Mouse (Mus musculus) embryonic stem cell, embryonic (primary cell): ENCODE results near the gene Gnb1.

Experiments
- CTCF ChIA-PET, 4 experiments: fragments of 300-600 bp in 2 of 4; fragments of 350-600 bp in 2 of 4; sonication (Branson Sonifier 250); formaldehyde crosslinking; loops; one replicate each; lab custom pipeline; 2022; ENCODE audit warnings: inconsistent platforms in 2 of 4; lab: Charles Lee
- POLR2A ChIA-PET, 4 experiments: fragments of 300-600 bp in 2 of 4; fragments of 350-600 bp in 2 of 4; sonication (Branson Sonifier 250); formaldehyde crosslinking; loops; one replicate each; lab custom pipeline; 2022; ENCODE audit warnings: antibody characterized with exemption in 4 of 4, inconsistent platforms in 1 of 4; lab: Charles Lee

Gnb1 gene

GRCm38 (mm10) chr4:155490990-155491504 is at the start of gene Gnb1:
Gene Gnb1 (plus strand): TSS chr4:155491361.
- CTCF ChIA-PET: interaction anchor here in 1 of 4 experiments (2.3 kb wide), 1 partner anchor 10 kb away, joined by 8 read pairs; no protein-coding TSS in a partner anchor

GRCm38 (mm10) chr4:155442808-155443207 is 48.4 kb upstream of the Gnb1 start:
- POLR2A ChIA-PET: interaction anchor here in 3 of 4 experiments (0.6 to 1.2 kb wide), 3 partner anchors 9 to 31 kb away, joined by 3 to 4 read pairs (median 3); no protein-coding TSS in a partner anchor

More at GRCm38 (mm10) chr4:155490990-155491504, at the start of gene Gnb1:
- POLR2A ChIA-PET: interaction anchor here in 3 of 4 experiments (0.6 to 4.1 kb wide), 11 partner anchors 8 to 206 kb away, joined by 3 to 30 read pairs (median 4); partner anchors contain the start of genes Mib2 (in 1 of the 3) and Nadk (in 1 of the 3)

DNA sequence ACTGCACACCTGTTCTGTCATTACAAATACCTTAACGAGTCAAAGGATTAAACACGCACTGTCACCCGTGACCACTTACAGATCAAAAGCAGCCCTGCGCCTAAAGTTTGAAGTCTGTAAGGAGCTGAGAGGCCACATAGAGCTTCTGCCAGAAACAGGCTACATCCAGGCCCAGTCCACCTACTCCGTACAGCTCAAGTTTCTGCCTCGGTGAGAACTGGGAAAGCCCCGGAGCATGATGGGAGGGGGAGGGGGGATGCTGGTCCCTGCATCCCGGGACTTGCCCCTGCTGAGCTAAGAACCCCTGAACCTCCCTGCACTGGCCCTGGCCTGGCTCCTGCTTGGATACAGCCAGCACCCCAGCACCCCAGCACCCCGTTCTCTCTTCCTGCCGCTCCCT is 39.6 kb upstream of the Gnb1 start:
- ChIA-PET CTCF (interaction anchor here (0.5 to 2.1 kb wide), 9 partner anchors 10 to 980 kb away, joined by 3 to 5 read pairs (median 5); partner anchors contain the start of gene Cfap74 (in 1 of the 4)), POLR2A (interaction anchor here (0.5 to 2.0 kb wide), 33 partner anchors 8 to 307 kb away, joined by 3 to 14 read pairs (median 3); partner anchors contain the start of genes Cfap74 (in 1 of the 4), Gnb1 (in 1 of the 4), Mib2 (in 1 of the 4) and Slc35e2 (in 1 of the 4))

More at GRCm38 (mm10) chr4:155442808-155443207, 48.4 kb upstream of the Gnb1 start:
- CTCF ChIA-PET: no interaction called here

GRCm38 (mm10) chr4:155458575-155458974 is 32.6 kb upstream of the Gnb1 start:
- ChIA-PET POLR2A (no interaction called here), CTCF (no interaction called here)

DNA sequence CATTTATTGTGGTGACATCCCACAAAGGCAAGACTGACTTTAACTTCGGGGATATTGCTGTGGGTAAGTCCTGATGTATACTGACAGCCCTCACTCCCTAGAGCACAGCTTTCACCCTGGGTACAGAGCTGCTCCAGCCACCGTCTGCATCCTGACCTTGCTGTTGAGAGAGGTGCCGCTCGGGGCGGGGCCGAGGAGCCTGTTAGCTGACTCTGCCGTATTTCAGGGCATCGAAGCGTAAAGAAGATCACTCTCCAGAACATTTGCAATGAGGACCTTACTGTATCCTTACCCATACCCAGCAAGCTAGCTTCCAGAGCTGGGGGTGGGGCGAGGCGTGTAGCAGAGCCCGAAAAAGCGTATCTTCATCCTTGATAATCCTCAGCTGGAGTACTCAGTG is 28.1 kb upstream of the Gnb1 start:
- POLR2A ChIA-PET: interaction anchor here in 2 of 4 experiments (0.5 to 2.8 kb wide), 10 partner anchors 8 to 138 kb away, joined by 3 to 14 read pairs (median 4); partner anchors contain the start of gene Slc35e2 (in 1 of the 2)

GRCm38 (mm10) chr4:155463611-155464010 is 27.6 kb upstream of the Gnb1 start:
- ChIA-PET POLR2A (interaction anchor here in 3 of 4 experiments (0.6 to 2.8 kb wide), 10 partner anchors 8 to 317 kb away, joined by 3 to 14 read pairs (median 3); partner anchors contain the start of gene Slc35e2 (in 1 of the 3)), CTCF (interaction anchor here in 2 of 4 experiments (0.9 to 2.4 kb wide), 2 partner anchors 18 kb away, joined by 3 to 11 read pairs; no protein-coding TSS in a partner anchor)

More for the DNA sequence above, 28.1 kb upstream of the Gnb1 start:
- CTCF ChIA-PET: interaction anchor here in 1 of 4 experiments (2.4 kb wide), 1 partner anchor 19 kb away, joined by 11 read pairs; no protein-coding TSS in a partner anchor

GRCm38 (mm10) chr4:155464061-155464460 is 27.1 kb upstream of the Gnb1 start:
- CTCF ChIA-PET: interaction anchor here in 2 of 4 experiments (0.9 to 2.4 kb wide), 2 partner anchors 17 to 18 kb away, joined by 3 to 11 read pairs; no protein-coding TSS in a partner anchor

GRCm38 (mm10) chr4:155465607-155466006 is 25.6 kb upstream of the Gnb1 start:
- ChIA-PET POLR2A (interaction anchor here in 3 of 4 experiments (0.6 to 2.8 kb wide), 3 partner anchors 14 to 136 kb away, joined by 3 to 14 read pairs (median 5); no protein-coding TSS in a partner anchor), CTCF (interaction anchor here in 1 of 4 experiments (0.5 to 1.5 kb wide), 3 partner anchors 15 to 572 kb away, joined by 3 to 5 read pairs (median 4); no protein-coding TSS in a partner anchor)

More at GRCm38 (mm10) chr4:155464061-155464460, 27.1 kb upstream of the Gnb1 start:
- POLR2A ChIA-PET: interaction anchor here in 3 of 4 experiments (0.6 to 2.8 kb wide), 7 partner anchors 9 to 316 kb away, joined by 3 to 14 read pairs (median 3); partner anchors contain the start of gene Slc35e2 (in 1 of the 3)

DNA sequence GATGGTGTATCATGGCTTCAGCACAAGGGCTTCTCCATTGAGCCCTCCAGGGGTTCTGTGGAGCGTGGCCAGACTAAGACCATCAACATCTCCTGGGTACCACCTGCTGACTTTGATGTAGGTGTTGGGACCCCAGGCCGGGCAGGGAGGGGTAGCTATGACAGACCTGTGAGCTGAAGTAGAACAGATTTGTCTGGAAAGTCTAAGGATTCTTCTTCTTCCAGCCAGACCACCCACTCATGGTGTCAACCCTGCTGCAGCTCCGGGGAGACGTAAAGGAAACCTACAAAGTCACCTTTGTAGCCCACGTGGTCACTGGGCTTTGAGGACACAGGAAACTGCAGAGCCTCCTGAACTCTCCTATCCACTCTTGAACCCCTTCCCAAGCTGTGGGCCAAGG is 25.1 kb upstream of the Gnb1 start:
- CTCF ChIA-PET: interaction anchor here in 1 of 4 experiments (0.5 to 1.6 kb wide), 3 partner anchors 15 to 571 kb away, joined by 3 to 4 read pairs (median 3); no protein-coding TSS in a partner anchor
- POLR2A ChIA-PET: interaction anchor here in 1 of 4 experiments (1.4 kb wide), 1 partner anchor 15 kb away, joined by 3 read pairs; no protein-coding TSS in a partner anchor

DNA sequence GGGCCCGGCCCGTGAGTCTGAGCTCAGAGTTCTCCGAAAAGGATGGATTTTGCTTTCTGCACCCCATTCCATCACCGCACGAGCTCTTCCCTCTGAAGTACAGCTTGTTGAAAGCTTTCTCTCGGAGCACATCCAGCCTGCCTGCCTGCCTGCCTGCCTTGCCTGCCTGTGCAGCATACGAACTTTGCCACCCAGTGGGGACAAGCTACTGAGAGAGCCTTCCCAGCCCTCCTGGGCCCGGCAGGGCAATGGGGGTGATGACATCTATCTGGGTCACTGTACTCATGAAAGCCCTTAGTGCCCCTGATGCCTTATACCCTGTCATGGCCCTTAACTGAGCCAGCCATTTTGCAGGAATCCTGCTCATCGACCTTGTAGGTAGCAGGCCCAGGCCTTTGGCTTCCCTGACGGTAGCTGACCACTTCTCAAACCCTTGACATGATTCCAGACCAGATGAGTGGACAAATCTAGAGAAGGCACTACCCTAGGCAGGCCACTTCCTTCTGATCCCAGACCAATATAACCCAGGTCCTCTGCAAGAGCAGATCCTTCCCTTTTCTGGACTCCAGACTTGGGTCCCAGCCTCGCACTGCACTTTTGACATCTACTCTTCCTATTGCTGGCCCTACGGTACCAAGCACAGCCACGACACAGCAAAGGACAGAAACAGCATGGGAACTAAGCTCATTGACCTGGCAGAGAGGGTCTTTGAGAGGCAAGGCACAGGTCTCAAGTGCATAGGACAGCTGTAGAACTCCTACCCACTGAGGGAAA is 23.7 kb upstream of the Gnb1 start:
- POLR2A ChIA-PET: interaction anchor here in 2 of 4 experiments (0.6 to 1.0 kb wide), 4 partner anchors 14 to 1391 kb away, joined by 3 to 4 read pairs (median 4); partner anchors contain the start of gene Prkcz (in 1 of the 2)
- CTCF ChIA-PET: interaction anchor here in 2 of 4 experiments (0.7 to 1.6 kb wide), 2 partner anchors 113 to 124 kb away, joined by 3 read pairs; no protein-coding TSS in a partner anchor

DNA sequence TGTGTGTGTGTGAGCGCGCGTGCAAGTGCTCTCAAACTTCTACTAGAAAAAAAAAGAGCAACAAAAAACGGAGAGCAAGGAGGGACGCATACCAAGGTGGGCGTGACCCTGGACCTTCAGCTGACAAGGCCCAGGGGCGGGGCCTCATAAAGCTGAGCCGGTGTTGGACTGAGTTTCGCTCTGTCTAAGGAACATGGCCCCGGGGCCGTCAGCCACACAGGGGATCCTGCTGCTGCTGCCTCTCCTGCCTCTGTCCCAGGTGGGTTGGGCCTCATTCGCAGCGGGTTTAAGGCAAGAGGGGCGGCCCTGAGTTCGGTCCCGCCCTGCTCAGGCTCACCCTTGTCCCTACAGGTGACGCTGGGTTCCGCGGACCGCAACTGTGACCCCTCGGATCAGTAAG is 22.2 kb upstream of the Gnb1 start, which contains the start of gene Tmem52:
Gene Tmem52 (plus strand): TSS at position 163 of the 400 bp plus-strand sequence.
- CTCF ChIA-PET: interaction anchor here in 3 of 4 experiments (0.6 to 2.0 kb wide), 3 partner anchors 12 to 14 kb away, joined by 5 to 10 read pairs (median 8); no protein-coding TSS in a partner anchor
- POLR2A ChIA-PET: interaction anchor here in 3 of 4 experiments (0.6 to 3.2 kb wide), 17 partner anchors 9 to 572 kb away, joined by 3 to 14 read pairs (median 3); no protein-coding TSS in a partner anchor

DNA sequence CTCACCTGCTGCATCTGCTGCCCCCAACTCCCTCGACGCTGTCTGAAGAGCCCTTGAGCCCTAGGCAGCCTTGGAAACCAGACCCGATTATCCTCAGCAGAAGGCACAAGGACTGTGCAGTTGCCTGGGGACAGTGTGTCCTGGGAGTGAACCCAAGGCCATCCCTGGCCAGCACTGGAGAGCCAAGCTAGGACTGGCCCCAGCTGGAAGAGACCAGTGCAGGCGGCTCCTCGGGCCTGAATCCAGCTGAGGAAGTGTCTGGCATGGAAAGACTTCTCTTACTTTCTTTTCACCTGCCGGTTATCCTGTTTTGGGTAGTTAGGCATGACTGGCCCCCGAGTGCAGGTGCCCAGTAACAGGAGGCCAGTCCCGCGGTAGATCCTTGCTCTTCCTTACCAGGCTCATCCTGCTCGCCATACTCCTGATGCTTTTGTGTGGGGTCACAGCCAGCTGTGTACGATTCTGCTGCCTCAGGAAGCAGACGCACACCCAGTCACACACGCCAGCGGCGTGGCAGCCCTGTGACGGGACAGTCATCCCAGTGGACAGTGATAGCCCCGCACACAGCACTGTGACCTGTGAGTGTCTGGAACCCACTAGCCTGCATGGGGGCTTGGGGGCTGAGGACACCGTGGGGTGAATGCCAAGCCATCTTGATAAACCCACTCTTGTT is 21.4 kb upstream of the Gnb1 start:
- ChIA-PET CTCF (interaction anchor here in 3 of 4 experiments (0.5 to 2.0 kb wide), 3 partner anchors 12 to 62 kb away, joined by 5 to 10 read pairs (median 8); no protein-coding TSS in a partner anchor), POLR2A (interaction anchor here in 2 of 4 experiments (0.6 to 3.2 kb wide), 8 partner anchors 8 to 93 kb away, joined by 3 to 14 read pairs (median 3); partner anchors contain the start of gene Cfap74 (in 1 of the 2))

- POLR2A ChIA-PET: interaction anchor here in 2 of 4 experiments (0.9 to 3.2 kb wide), 3 partner anchors 11 to 61 kb away, joined by 3 to 14 read pairs (median 6); partner anchors contain the start of gene Cfap74 (in 1 of the 2)
- CTCF ChIA-PET: interaction anchor here in 1 of 4 experiments (2.0 kb wide), 1 partner anchor 11 kb away, joined by 10 read pairs; no protein-coding TSS in a partner anchor
Measured at GRCm38 (mm10) chr4:155470263-155470953, 20.8 kb upstream of the Gnb1 start.

DNA sequence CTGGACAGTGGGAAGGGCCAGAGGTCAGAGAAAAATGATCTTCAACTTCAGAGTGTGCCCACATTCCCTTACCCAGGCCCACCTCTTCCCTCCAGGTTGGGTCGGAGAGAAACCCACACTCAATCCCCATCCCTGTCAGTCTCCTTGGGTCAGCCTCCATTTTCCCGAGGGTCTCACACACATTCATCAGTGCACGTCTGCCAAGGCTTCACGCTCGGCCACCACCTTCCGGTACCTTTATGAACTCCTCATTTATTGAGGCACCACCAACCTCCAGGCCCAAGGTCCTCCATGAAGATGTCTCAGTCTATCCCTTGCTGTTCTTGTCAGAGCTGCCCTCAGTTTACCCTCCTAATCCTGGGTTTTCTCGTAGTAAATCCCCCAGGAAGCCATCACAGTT is 20.2 kb upstream of the Gnb1 start:
- POLR2A ChIA-PET: interaction anchor here in 1 of 4 experiments (3.2 kb wide), 1 partner anchor 19 kb away, joined by 14 read pairs; no protein-coding TSS in a partner anchor
- CTCF ChIA-PET: no interaction called here

- ChIA-PET POLR2A (interaction anchor here in 1 of 4 experiments (3.2 kb wide), 1 partner anchor 20 kb away, joined by 14 read pairs; no protein-coding TSS in a partner anchor), CTCF (no interaction called here)
Measured at GRCm38 (mm10) chr4:155471406-155471805, 19.8 kb upstream of the Gnb1 start.
